Mouse (Mus musculus) embryonic facial prominence, embryonic 13.5 days (tissue): ENCODE data around the gene Lypla2. TPM values are rescaled to one million over a fixed set of nuclear protein-coding genes. Genes with fewer than 3 reads are reported as not detected.
A peak's percentile ranks its signal among the peaks of the same experiment; 100 is the strongest.
"Not testable (repeated sequence)": the region's sequence is repeated elsewhere in the genome, so short reads cannot be mapped to it uniquely, and the experiment has no call there.

Experiments used
- ATAC-seq: fragments of 200-750 bp; cut with Nextera tagmentation; 2 replicates; pipeline ENCODE4 v1.8.0; 2017; ENCODE audit warnings: low read depth; ENCODE audit not compliant: insufficient number of reproducible peaks, insufficient read depth, low FRiP score, low TSS enrichment
- H3K27ac ChIP-seq: fragments of 300-500 bp; sonication (generic); 2 replicates; pipeline ENCODE4 v1.5.1; 2015; ENCODE audit warnings: moderate library complexity, mild to moderate bottlenecking, inconsistent platforms
- H3K27me3 ChIP-seq: fragments of 300-500 bp; sonication (generic); 2 replicates; pipeline ENCODE4 v1.6.1; 2015; ENCODE audit warnings: mild to moderate bottlenecking, inconsistent platforms
- H3K36me3 ChIP-seq: fragments of 300-500 bp; sonication (generic); 2 replicates; pipeline ENCODE4 v1.6.1; 2015; ENCODE audit warnings: mild to moderate bottlenecking, inconsistent platforms
- H3K4me1 ChIP-seq: fragments of 300-500 bp; sonication (generic); 2 replicates; pipeline ENCODE4 v1.6.1; 2015; ENCODE audit warnings: inconsistent platforms
- H3K4me2 ChIP-seq: fragments of 300-500 bp; sonication (generic); 2 replicates; pipeline ENCODE4 v1.6.1; 2015; ENCODE audit warnings: moderate library complexity, mild to moderate bottlenecking, inconsistent platforms
- H3K4me3 ChIP-seq: fragments of 300-500 bp; sonication (generic); 2 replicates; pipeline ENCODE4 v1.5.1; 2015; ENCODE audit warnings: mild to moderate bottlenecking, inconsistent platforms
- H3K9ac ChIP-seq: fragments of 300-500 bp; sonication (generic); 2 replicates; pipeline ENCODE4 v1.6.1; 2015; ENCODE audit warnings: mild to moderate bottlenecking, inconsistent platforms
- H3K9me3 ChIP-seq: fragments of 300-500 bp; sonication (generic); 2 replicates; pipeline ENCODE4 v1.6.1; 2016; ENCODE audit warnings: inconsistent platforms
- WGBS: fragments of 180-500 bp; shearing (Covaris S2); methylation state at CpG from one replicate; pipeline ENCODE4 v1.1.7; 2015; ENCODE audit warnings: mixed read lengths; 5-methylcytosine and 5-hydroxymethylcytosine counted together
- polyA plus RNA-seq: library from polyadenylated mRNA; unstranded; fragments of >200 nt; fragmentation: Nextera tagmentation; extraction: Ambion mirVana; gene quantifications from 2 replicates; pipeline ENCODE4 v1.2.1, GENCODE M21; 2015

Gene Lypla2
- polyA plus RNA-seq, 1 experiment from 2014 or later: 117 TPM

DNA sequence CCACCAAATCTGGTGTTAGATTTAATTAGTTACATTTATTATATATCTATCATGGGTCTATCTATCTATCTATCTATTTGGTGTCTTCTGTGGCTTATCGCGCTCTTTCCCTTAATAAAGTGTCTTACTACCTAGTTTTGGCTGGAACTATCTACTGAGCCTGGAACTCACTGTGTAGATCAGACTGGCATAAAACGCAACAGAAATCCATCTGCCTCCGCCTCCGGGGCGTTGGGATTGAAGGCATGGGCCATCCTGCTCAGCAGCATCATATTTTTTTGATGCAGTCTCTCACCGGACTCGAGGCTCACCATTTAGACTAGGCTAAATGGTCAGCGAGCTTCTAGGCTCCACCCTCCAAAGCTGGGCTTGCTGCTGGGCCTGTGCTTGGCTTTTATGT is 15.3 kb upstream of the Lypla2 start:
- Histone ChIP-seq H3K9me3 (peaks cover 2% of the 10 kb centered on the region; the same call in 1 of the 2 replicates), H3K4me3 (peak overlapping the region; percentile 94), H3K27ac (peak overlapping the region; percentile 87), H3K4me1 (peaks cover 16% of the 10 kb centered on the region), H3K27me3 (no peaks in the 10 kb centered on the region), H3K9ac (peak overlapping the region; percentile 96), H3K4me2 (peak overlapping the region; percentile 84), H3K36me3 (peaks cover 26% of the 10 kb centered on the region)
- ATAC-seq: no peak
- 63% methylated on average over 9 of the region's 9 CpGs for WGBS

GRCm38 (mm10) chr4:135986943-135987710 is 14.7 kb upstream of the Lypla2 start, which contains the start of gene Pithd1:
Pithd1 (minus strand) TSS chr4:135987264.
- Histone ChIP-seq H3K4me3 (peak within 1 kb of the TSS; percentile 94), H3K9ac (peak within 1 kb of the TSS; percentile 96), H3K27me3 (no peaks in the 10 kb centered on the region), H3K36me3 (peaks cover 29% of the 10 kb centered on the region), H3K9me3 (peaks cover 2% of the 10 kb centered on the region; the same call in 1 of the 2 replicates), H3K4me1 (peaks cover 16% of the 10 kb centered on the region), H3K27ac (peak within 1 kb of the TSS; percentile 87), H3K4me2 (peak within 1 kb of the TSS; percentile 84)
- under 1% methylated on average over 80 of the region's 81 CpGs for WGBS
- peak; percentile 69 for ATAC-seq

DNA sequence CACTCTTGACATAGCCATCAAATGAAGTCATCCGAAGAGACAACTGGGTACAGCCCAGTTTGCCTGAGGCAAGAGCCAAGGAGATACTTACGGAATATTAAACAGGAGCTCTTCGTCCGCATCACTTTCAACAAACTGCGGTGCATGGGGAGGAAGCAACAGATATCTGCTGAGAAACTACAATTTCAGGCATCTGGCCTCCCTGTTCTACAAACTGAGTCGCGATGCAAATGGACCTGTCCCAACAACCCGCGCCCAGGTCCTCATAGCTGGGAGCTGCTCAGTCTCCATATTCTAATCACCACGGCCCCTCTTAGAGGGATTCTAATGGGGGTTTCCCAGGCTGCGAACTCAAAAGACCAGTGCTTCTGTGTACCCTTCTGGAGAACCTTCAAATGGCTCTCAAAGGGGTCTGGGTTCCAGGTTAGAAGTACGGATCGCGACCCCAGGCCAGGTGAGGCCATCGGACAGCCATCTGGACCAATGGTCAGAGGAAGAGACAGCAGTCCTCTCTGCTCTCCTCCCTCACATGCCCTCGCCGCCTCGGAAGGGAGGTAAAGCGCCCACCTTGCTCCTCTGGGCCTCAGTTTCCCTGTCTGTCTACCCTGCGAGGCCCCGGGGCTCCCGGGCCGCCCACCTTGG is 14.0 kb upstream of the Lypla2 start:
- no peak for ATAC-seq
- Histone ChIP-seq H3K4me3 (peak overlapping the region; percentile 94), H3K9me3 (peaks cover under 1% of the 10 kb centered on the region; the same call in 1 of the 2 replicates), H3K36me3 (peaks cover 36% of the 10 kb centered on the region), H3K27ac (peak overlapping the region; percentile 87), H3K27me3 (no peaks in the 10 kb centered on the region), H3K4me2 (peak overlapping the region; percentile 84), H3K4me1 (peaks cover 20% of the 10 kb centered on the region), H3K9ac (peak overlapping the region; percentile 96)
- 7% methylated on average over 23 of the region's 23 CpGs for WGBS

DNA sequence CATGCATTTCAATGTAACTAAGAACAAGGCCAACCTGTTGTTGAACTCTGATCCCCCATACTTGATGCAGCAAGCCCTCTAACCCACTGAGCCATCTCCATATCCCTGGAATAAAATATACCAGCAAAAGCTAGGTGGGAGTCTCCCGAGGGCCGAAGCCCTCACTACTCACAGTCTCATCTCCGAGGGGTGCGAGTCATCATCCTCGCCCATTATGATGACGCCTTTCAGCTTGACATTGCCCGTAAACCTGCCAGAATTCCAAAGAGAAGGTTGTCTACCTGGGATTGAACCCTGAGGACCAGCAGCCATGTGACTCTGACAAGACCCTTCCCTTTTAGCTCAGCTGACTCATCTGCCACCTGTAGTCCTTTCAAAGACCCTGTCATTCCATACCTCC is 13.3 kb upstream of the Lypla2 start:
- Histone ChIP-seq H3K4me3 (peak overlapping the region; percentile 94), H3K27me3 (no peaks in the 10 kb centered on the region), H3K4me1 (peaks cover 20% of the 10 kb centered on the region), H3K36me3 (peaks cover 43% of the 10 kb centered on the region), H3K9ac (peak overlapping the region; percentile 96), H3K4me2 (peak overlapping the region; percentile 84), H3K27ac (no peak overlapping the region), H3K9me3 (no peaks in the 10 kb centered on the region)
- 88% methylated on average over 7 of the region's 7 CpGs for WGBS
- no peak for ATAC-seq

DNA sequence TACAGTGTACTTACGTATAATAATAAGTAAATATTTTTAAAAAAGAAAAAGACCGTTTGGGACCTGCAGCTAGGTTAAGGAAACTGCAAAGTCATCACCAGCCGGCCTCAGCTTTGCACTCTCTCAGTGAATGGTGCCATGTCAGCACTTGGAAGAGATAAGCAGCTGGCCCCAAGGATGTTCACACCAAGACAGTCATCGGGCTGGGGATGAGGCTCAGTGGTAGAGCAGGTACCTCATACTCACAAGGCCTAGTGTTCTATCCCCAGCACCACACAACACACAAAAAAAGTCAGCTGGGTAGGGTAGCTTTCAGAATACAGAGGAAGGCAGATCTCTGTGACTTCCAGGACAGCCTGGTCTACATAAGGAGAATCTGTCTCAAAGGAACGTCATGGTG is 12.8 kb upstream of the Lypla2 start:
- Histone ChIP-seq H3K4me3 (no peak overlapping the region), H3K9ac (no peak overlapping the region), H3K4me2 (peak overlapping the region; percentile 84), H3K9me3 (no peaks in the 10 kb centered on the region), H3K27me3 (no peaks in the 10 kb centered on the region), H3K4me1 (peaks cover 20% of the 10 kb centered on the region), H3K36me3 (peaks cover 47% of the 10 kb centered on the region), H3K27ac (no peak overlapping the region)
- no peak for ATAC-seq
- WGBS: 89% methylated on average over 5 of the region's 5 CpGs

DNA sequence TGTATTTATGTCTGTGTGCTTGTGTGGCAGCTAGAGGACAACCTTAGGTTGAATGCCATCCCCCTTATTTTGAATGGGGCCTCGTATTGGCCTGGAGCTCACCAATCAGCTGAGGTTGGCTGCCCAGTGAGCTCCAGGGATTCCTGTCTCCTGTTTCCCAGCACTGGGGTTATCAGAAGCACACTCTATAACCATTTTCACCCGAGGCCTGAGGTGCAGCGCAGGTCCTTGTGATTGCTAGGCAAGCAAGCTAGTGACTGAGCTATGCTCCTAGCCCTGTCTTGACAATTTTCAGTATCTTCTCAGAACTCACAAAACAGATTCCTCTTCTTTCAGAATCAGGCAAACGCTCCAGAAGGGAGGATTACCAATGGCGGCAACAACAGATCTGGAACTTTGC is 12.1 kb upstream of the Lypla2 start:
- Histone ChIP-seq H3K9me3 (no peaks in the 10 kb centered on the region), H3K9ac (peak overlapping the region; percentile 32; the same call in 1 of the 2 replicates), H3K4me2 (no peak overlapping the region), H3K27me3 (no peaks in the 10 kb centered on the region), H3K4me1 (peaks cover 20% of the 10 kb centered on the region), H3K4me3 (no peak overlapping the region), H3K27ac (no peak overlapping the region), H3K36me3 (peaks cover 47% of the 10 kb centered on the region)
- WGBS: 83% methylated on average over 5 of the region's 5 CpGs
- ATAC-seq: no peak

DNA sequence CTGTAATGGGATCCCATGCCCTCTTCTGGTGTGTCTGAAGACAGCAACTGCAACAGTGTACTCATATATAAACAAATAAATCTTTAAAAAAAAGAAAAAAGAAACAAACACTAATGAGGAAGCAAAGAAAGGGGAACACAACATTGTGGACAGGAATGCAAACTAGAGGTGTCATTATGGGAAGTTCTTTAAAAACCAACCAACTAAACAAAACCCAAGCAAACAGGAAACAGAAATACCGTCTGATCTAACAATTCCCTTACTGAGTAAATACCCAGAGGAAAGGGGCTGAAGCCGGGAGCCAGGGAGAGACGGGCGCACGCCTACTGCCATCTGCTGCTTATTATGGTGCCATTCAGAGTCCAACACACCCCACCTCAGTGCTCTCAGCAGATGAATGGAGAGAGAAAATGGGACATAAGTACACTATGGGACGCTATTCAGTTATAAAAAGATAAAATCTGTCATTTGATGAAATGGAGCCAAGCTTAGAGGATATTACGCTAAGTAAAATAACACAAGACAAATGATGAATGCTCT is 9.2 kb upstream of the Lypla2 start:
- H3K4me2 ChIP-seq: no peak overlapping the region

GRCm38 (mm10) chr4:135980223-135980622 is 7.8 kb upstream of the Lypla2 start:
- not testable (repeated sequence) for H3K27me3 ChIP-seq, H3K4me2 ChIP-seq, H3K9me3 ChIP-seq, H3K27ac ChIP-seq, H3K4me1 ChIP-seq, H3K4me3 ChIP-seq, ATAC-seq, H3K9ac ChIP-seq
- peaks cover 82% of the 10 kb centered on the region for H3K36me3 ChIP-seq
- 95% methylated on average over 5 of the region's 5 CpGs for WGBS

More for the DNA sequence above, 9.2 kb upstream of the Lypla2 start:
- Histone ChIP-seq H3K9me3 (no peaks in the 10 kb centered on the region), H3K36me3 (peaks cover 70% of the 10 kb centered on the region), H3K27me3 (no peaks in the 10 kb centered on the region), H3K4me1 (peaks cover 15% of the 10 kb centered on the region), H3K4me3 (no peak overlapping the region), H3K9ac (no peak overlapping the region), H3K27ac (no peak overlapping the region)
- 36% methylated on average over 7 of the region's 7 CpGs for WGBS
- ATAC-seq: no peak

GRCm38 (mm10) chr4:135976146-135976545 is 3.7 kb upstream of the Lypla2 start:
- WGBS: 92% methylated on average over 12 of the region's 12 CpGs
- Histone ChIP-seq H3K9ac (no peak overlapping the region), H3K27me3 (no peaks in the 10 kb centered on the region), H3K9me3 (no peaks in the 10 kb centered on the region), H3K4me1 (peaks cover 16% of the 10 kb centered on the region), H3K36me3 (peaks cover 55% of the 10 kb centered on the region), H3K27ac (no peak overlapping the region), H3K4me3 (no peak overlapping the region), H3K4me2 (no peak overlapping the region)
- ATAC-seq: no peak

- no peak for ATAC-seq
- Histone ChIP-seq H3K36me3 (peaks cover 61% of the 10 kb centered on the region), H3K9ac (peak overlapping the region; percentile 95)
Measured at GRCm38 (mm10) chr4:135972911-135973811, 735 bp upstream of the Lypla2 start.

More at GRCm38 (mm10) chr4:135972911-135973811, 735 bp upstream of the Lypla2 start:
- H3K4me2 ChIP-seq: peak overlapping the region; percentile 97
- peak overlapping the region; percentile 99 for H3K4me3 ChIP-seq
- no peaks in the 10 kb centered on the region for H3K9me3 ChIP-seq
- WGBS: 70% methylated on average over 13 of the region's 13 CpGs
- H3K27ac ChIP-seq: 0 out of 2 replicates have a peak overlapping the region, but pooled peaks have one; percentile 7
- H3K27me3 ChIP-seq: no peaks in the 10 kb centered on the region
- peaks cover 22% of the 10 kb centered on the region for H3K4me1 ChIP-seq
